Mouse (Mus musculus) gonadal fat pad, adult 2 months (tissue): ENCODE results near the gene Clec1b. TPM values are rescaled to one million over a fixed set of nuclear protein-coding genes. Genes with fewer than 3 reads are reported as not detected.
A peak's percentile ranks its signal among the peaks of the same experiment; 100 is the strongest.

Experiments
- DNase-seq: peaks from one replicate; pipeline ENCODE4 v3.0.0-alpha.2; 2012; ENCODE audit warnings: low read depth
- polyA plus RNA-seq: library from polyadenylated mRNA; depleted of rRNA; stranded (reverse); fragments of >200 nt; gene quantifications from 2 replicates; pipeline ENCODE4 v1.2.3, GENCODE M21; 2012; rRNA removed

Clec1b gene
- not detected in 2 replicates for polyA plus RNA-seq

DNA sequence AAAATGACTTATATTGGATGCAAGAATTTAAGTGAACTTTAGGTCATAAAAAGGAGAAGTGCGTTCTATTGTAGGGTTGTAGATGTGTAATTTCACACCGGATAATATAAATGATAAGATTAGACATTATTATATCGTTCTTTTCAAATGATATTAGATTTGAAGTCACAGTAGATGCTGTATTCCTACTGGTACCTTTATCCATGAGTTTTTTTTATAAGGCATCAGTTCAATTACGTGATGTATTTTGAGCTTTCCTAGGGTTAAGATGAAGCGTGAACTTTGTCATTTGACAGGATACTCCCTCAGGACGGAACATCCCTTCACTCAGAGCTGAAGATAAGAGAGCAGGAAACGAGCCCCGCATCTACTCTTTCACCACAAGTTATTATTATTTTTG is at the start of gene Clec1b:
Clec1b (plus strand) TSS at position 301 of the 400 bp plus-strand sequence.
- no peak for DNase-seq

DNA sequence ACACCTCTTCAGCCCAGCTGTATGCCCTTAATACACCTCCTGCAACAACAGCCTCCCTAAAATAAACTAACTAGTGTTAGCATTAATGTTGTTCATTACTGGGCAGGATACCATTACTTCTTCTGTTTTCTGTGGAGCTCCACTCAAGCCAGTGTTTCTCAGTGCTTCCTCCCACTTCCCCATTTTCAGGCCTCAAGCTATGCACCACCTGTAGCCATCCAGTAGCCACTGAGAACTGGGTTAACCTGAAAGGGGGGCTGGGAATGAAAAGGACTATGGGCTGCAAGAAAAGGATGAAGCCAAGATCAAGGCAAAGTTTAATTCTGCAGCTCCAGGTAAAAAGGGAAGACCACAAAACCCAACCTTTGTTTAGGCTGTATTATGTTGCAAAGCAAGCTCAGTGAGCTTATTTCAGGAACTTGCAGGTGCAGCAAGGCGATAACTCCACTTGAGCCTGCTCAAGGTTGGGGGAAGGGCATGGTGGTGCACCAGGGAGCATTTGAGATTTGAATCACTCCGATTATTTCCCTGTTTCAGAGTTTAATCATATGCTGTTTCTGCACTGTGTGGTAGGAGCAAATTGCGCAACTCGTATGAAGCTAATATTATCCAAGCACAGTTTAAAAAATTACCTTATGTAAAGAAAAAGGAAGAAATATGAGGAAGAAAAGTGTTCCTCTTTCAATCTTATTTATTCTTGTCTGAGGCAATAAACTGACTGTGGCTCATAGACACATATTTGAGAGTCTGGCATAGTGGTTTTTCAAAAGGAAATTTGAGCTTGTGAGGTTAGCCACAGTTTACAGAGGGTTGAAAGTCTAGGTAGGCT is 47.4 kb upstream of the Clec1b start:
- DNase-seq: no peak

DNA sequence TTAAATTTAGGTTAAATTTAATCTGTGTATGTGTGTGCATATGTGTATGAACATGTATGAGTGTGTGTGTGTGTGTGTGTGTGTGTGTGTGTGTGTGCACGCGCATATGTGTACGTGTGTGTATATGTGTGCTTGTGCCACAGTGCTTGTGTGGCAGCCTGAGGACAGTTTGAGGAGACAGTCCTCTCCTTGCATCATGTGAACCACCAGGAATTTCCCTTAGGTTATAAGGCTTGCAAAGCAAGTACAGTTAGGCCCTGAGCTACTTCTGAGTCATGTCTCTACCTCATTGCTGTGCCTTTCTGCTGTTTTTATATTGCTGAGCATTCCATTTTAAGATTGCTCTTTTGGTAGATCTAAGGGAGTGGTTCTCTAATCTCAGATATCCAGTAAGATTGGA is 46.0 kb upstream of the Clec1b start:
- no peak for DNase-seq

DNA sequence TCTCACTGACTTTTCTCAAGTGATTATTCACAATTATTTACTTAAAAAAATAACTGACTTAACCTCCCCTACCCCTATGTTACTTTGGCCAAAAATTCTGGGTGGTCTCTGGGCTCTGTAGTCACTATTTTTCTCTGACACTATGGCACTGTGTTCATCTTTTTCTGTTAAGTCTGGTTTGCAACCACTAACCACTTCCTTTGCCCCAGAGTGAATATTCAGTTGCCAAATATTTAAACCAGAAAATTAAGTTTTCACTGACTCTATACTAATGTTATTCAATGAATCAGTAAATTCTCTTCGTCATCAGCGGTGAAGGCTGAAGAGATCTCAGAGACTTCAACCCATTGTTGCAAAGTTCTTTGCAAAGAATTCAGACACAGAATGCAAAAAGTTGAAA is 41.3 kb upstream of the Clec1b start:
- no peak for DNase-seq

DNA sequence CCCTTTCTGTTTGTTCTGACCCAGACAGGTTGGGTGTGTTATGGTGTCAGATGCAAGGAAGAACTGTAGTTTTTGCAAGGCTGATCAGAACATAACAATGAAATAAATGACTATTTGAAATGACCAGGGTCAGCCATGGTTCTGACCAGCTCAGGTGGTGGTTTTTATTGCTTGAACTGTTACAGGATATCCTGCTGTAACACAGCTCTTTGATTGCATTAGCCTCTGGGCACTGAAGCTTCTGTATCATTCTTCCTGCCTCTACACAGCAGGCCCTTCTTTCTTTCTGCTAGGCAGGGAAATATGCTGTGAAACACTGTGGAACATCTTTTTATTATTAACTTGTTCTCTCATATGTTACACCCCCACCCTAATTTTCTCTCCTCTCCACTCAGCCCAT is 40.7 kb upstream of the Clec1b start:
- no peak for DNase-seq

DNA sequence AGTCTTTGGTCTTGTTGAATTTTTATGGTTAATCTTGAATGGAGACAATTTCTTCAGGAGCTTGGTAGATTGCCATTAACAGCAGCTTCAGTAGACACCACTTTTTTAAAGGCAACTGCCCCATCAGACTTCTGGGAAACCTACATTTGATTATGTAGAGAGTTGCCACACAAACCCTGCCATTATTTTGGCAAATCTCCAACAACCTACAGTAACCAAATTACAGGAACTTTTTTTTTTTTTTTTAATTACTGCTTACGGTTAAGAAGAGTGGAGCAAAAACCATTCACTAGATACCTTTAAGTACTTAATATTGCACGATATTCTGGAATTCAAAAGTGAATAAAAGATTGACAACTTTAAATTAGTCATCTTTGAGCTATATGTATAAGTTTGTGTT is 37.6 kb upstream of the Clec1b start:
- DNase-seq: no peak

DNA sequence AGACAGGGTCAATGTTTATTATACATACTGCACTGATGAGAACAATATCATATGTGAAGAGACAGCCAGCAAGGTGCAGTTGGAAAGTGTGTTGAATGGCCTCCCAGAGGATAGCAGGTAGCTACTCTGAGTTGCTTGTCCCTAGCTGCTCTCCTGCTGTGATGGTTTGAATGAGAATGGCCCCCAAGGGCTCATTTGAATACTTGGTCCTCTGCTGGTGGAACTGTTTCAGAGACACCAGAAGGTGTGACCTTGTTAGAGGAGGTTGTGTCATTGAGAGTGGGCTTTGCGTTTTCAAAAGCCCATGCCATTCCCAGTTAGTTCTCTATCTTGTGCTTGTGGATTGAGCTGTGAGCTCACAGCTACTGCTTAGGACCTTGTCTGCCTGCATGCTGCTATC is 33.2 kb upstream of the Clec1b start:
- DNase-seq: no peak

DNA sequence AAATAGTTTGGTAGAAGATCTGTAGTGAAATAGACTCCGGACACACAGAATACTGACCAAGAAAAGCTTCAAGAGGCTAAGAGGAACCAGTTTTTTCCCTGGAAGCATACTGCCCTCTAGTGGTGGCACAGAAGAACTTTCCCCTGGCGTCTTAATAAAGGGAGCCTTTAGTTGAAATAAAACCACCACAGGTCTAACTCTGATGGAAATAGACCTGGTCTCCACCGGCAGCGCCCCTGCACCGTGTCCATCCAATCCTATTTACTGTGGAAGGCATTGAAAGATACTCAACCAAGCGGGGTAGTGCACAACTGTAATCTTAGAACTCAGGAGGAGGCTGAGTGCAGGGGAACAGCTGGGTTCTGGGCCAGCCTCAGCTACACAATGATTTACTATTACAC is 31.1 kb upstream of the Clec1b start:
- no peak for DNase-seq

DNA sequence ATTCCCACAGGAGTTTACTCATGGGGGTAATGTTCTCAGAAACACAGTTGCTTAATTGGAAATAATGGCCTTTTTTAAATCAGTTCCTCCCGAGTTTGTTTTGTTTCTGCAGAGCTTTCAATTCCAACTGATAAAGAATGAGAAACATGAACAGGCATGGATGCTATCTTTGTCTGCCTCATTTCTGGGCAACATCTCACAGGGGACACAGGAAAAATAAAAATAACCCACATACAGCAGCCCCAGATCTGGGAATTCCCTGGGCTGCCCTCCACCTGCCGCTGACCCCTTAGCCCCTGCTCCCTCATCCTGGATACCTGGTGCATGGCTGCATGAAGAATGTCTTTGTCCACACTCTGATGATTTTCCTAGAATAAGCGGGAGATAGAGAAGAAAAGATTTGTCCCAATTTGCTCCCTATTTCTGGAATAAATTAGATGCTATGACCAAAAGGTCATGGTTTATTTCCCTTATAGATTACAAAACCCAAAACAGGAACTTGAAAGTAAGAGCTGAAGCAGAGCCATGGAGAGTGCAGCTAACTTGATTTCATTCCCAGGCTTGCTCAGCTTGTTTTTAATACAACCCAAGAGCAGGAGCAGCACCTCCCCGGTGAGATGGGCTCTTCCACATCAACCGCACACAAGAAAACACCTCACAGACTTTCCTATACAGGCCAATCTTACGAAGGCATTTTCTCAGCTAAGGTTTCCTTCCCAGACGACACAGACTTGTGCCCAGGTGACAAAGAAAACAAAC is 27.5 kb upstream of the Clec1b start:
- no peak for DNase-seq

DNA sequence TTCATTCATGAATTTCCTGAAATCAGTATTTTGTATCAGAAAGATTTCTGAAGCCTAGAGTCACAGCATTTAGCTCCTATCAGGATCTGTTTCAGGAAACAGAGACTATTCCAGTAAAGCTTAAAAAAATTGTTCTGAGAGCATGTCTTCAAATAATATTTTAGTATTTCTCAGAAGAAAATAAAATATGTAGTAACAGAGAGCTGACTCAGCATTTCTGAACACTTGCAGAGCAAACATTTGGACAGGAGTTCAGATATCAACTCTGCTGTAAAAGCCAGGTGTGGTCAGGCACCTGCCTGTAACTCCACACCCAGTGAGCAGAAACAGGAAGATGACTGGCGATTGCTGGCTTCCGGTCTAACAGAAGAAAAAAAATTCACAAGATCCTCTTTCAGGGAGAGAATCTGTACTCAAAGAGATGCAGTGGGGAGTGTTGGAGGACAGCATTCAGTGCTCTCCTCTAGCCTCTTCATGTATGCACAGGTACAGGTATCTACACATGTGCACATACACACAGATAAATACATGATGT is 22.1 kb upstream of the Clec1b start:
- no peak for DNase-seq

DNA sequence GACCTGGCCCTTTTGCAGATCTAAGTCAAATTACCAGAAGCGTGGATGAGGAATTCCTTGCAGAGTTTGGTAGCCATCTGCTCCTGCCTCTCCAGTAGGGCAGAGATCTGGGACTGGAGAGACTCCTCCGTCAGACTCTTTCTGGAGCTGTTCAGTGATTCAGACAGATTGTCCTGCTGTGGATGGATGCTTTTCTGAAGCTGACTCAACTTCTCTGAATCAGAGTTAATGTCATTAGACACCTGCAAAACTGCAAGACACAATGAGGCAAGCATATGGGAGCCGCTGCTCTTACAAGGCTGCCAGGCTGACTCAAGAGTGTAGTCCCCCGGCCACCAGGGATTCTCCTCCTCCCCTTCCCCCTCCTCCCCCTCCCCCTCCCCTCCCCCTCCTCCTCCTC is 16.6 kb upstream of the Clec1b start:
- DNase-seq: no peak

DNA sequence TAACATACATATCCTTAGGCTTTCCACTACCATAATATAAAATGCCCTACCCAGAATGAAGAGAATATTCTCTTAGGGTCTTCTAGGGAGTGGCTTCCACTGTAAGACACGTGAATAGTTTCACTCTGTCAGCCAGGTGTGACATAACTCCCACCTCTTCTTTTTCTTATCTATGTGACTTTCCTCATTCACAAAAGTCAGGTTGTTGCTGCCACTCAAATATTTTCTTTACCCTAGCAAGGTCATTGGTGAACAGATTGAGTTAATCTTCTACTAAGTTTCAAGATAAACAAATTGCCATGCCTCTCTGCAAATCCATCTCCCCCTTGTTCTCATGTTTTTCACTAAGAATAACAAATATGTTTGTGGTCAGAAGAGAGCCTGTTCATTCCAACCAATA is 15.4 kb upstream of the Clec1b start:
- DNase-seq: no peak

DNA sequence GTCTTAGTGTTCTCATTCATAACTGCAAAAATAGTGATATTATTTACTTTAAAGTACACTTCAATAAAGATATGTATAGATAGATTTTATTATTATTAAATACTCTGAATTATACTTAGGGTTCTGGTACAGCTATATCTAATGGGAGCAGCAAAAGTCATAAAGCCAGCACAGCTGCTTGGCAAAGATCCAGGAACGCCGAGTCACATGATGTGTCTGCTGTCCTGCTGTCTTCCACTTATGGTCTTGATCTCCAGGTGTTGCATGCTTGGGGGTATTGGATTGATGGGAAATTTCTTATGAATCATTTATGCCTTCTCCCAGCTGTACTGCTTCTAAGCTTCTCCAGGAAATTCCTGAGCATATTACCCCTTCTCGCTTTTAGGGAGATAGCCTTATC is 13.6 kb upstream of the Clec1b start:
- no peak for DNase-seq

DNA sequence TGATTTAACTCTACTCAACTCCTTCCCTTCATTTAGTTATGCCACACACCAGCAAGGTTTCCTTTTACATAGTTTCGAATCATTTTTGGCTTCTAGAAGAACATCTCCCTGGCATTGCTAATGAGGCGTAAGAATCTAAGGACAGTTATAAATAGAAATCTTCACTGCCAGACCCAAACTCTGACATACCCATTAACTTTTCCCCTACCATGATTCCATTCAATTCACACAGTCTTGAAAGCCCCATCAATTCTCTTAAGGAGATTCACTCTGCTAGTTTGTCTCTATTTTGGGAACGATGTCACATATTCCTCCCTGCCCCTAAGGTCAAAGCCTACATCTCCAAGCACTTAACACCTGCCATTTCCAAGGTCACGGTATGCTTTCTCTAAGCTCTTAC is 12.1 kb upstream of the Clec1b start:
- no peak for DNase-seq

DNA sequence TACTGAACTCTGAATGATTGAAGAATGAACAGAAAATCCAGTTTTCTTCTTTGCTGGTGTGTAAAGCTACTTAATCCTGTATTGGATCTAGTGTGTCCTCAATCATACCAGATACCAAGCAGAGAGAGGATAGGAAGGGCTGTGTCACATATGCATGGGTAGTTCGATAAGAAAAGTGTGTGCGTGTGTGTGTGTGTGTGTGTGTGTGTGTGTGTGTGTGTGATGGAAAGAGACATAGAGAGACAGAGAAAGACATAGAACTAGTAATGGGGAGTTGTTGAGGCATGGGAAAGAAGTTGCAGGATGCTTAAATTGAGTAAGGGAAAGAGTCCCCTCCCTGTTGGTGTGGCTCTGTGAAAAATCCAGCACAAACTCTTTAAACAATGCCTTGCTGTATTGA is 11.3 kb upstream of the Clec1b start, which contains the start of gene Clec12b:
Clec12b (minus strand) TSS at position 101 of the 400 bp plus-strand sequence.
- DNase-seq: no peak

DNA sequence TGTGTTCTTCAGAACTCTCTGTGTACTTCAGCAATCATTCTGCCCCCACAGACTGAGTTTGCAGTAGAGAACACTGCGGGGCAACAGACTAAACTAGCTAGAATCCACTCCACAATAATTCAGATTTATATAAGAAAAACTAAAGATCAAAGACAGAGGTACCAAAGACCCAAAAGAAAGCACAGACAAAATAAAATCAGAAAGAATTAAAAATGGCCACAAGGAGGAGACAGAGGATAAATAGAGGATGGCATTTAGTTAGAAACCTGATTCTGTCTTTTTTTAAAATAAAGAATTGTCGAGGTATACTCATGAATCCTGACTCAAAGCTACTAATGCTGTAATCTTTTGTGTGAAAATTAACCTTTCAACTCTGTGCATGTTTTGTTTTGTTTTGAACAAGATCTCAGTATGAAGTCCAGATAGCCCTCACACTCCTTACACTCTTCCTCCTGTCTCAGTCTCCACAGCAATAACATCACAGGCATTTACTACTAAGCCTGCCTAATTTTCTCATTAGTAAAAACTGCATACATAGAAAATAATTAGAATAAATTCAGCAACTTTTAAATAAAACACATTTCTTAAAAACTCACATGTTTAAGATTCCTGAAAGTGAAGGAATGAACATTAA is 3.9 kb upstream of the Clec1b start:
- no peak for DNase-seq

DNA sequence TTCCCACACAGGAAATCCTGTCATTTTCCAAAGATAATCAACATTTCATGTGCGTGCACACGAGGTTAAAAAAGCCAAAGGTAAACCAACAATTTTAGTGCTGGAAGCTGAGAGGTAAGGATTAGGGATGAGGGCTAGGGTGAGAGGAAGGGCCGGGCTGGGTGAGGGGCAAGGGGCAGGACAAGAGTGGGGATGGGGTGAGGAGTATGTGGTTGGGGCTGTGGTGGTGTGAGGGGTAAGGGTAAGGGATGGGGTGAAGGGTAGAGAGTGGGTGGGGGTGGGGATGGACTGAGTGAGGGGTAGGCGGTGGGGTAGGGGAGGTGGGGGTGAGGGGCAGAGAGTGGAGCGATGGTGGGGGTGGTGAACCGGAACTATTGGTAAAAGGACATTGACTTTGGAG is 3.4 kb upstream of the Clec1b start:
- DNase-seq: no peak

DNA sequence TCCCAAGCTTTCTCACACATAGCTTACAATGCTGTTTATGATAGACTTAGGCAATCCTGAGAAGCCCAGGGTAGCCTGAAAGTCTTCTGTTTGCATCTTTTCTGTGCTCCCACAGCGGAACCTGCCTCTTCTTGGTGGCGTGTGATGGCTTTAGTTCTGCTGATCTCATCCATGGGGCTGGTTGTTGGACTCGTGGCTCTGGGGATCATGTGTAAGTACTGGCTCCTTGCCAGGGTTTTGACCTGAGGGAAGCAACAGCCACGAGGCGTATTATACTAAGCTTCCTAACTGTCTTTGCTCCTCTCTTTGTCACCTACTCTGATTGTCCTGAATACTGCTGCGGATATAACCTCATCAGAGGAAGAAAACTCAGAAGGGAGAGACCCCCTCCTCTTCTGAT is 2.8 kb downstream of the Clec1b start:
- no peak for DNase-seq

DNA sequence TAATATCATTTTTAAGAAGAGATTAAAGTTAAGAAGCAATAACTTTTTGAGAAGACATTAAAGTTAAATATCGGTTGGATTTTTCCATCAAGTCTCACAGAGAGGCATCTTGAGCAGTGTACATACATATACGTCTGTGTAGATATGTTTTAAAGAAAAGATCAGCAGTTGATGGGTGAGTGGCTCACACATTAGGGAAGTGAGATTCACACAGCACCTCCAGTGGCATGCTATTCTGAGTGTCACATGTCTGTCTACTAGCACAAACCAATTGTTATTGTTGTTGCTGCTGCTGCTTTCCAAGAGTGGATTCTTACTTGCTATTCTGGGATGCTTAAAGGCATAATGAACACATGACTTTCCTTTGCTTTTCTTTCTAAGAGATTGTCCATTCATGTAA is 5.3 kb downstream of the Clec1b start:
- no peak for DNase-seq

DNA sequence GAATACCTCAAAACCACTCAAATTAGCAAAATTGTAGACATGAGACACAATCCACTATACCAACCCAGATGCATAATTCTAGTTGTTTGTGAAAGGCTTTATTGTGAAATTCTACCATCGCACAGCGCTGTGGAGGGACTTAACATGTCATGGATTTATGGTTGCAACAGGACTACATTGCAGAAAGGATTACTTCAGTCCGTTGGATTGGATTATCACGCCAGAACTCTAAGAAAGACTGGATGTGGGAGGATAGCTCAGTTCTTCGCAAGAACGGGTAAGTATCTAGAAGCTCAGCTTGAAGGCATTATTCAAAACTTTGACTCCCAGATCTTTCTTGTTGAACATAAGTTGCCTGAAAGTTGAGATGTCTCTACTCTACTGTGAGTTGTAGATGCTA is 6.3 kb downstream of the Clec1b start:
- DNase-seq: peak; percentile 59

DNA sequence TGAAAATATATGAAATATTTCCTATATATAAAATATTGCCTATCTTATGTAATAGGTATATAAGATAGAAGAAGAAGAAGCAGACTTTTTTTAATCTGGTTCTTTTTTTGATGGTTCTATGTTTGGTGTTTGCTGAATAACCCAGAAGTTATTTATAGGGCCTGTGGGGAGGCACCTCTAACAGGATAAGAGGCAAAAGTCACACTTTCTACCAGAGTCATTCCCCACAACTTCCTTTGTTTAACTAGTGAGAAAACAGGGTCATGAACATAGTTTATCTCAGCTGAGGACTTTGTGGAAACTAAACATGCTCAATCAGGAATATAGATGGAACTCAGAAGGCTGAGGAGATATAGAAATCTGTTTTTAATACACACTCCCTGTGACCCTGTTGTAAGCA is 8.9 kb downstream of the Clec1b start:
- no peak for DNase-seq

DNA sequence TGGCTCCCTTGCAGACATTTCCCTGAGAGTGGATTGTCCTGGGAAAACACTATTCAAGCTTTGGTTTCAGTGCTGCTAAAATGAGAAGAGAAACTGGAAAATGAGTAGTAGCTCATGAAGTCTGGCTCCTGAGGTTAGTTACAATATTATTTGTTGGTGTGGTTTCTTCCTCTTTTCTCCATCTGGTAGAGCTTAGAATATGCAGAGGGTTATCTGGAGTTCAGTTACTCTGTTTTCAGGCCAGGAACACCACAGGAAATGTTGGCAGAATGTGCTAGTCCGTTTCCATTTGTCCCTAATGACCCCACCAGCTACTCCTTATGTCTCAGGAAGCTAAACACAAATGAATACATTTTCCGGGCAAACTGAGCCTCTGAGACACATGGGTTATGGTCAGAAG is 10.2 kb downstream of the Clec1b start:
- DNase-seq: no peak

DNA sequence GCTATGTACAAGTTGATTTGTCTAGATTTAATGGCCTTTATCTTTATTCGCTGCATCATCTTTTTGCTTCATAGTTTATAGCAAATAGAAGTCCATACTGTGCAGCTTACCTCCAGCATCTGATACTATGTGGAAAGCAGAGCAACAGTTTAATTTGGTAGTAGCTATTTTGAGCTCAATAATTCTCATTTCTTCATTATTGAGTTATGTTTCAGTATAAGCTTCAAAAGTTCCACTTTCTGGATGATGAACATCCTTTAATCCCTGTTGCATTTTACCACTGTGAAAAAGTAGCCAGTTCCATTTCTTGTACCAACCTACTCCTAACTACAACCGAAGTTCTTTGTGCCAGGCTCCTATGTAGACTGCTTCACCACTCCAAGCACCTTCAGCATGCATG is 11.5 kb downstream of the Clec1b start, which contains the start of gene Clec9a:
Clec9a (plus strand) TSS at position 301 of the 400 bp plus-strand sequence.
- no peak for DNase-seq
